Mouse (Mus musculus): ENCODE data around the gene Ipo9.

Ipo9 gene

DNA sequence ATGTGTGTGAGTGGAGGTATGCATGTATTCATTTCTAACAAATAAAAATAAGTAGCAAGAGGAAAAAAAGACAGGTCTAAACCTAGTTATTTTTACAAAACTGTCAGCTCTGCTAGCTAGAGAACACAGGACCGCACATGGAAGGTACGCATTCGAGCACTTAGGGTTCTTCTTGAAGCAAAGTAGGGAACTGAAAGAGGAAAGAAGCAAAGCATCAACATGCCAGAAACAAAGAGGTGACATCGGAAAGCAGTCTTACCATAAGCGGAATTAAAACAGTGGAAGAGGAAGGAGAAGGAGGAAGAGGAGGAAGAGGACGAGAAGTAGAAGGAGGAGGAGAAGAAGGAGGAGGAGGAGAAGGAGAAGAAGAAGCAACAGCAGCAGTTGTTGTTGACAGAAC, 2.9 kb downstream of the Ipo9 start:
- CTCF ChIA-PET, result no interaction called here

DNA sequence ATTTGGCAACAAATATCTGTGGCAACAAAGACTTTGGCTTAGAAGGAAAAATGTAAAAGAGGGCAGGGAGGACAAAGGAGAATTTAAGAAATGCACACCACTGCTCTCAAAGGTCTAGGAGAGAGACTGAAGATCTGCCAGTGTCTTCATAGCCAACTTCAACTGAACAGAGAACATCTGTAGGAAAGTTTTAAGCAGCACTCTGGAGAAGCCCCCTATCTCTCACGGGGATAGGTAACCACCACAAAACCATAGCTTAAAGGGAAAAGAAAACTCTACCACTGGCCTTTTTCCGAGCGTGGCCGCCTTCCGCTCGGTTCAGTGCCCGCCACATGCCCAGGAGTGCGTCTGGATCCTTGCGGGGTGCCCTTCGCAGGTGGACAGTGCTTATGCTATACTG, 3.7 kb downstream of the Ipo9 start:
- CTCF ChIA-PET, result no interaction called here

DNA sequence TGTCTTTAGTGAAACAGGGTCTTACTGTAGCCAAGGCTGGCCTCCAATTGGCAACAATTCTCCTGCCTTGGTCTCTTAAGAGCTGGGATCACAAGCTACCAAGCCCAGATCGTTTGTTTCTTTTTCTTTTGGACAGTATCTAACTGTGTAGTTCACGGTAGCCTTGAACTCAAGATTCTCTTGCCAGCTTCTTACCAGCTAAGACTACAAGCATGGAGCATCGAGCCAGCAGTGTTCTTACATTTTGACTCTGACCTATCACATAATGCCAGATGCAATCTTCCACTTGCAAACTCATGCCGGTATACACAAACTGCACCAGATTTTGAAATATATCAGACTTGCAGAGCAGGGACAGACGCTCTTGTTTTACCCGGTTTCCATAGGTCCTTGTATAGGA, 7.5 kb downstream of the Ipo9 start:
- CTCF ChIA-PET, result interaction anchor here (0.6 kb wide), 1 partner anchor 98 kb away, joined by 3 read pairs; the partner anchor contains the start of gene Lmod1

DNA sequence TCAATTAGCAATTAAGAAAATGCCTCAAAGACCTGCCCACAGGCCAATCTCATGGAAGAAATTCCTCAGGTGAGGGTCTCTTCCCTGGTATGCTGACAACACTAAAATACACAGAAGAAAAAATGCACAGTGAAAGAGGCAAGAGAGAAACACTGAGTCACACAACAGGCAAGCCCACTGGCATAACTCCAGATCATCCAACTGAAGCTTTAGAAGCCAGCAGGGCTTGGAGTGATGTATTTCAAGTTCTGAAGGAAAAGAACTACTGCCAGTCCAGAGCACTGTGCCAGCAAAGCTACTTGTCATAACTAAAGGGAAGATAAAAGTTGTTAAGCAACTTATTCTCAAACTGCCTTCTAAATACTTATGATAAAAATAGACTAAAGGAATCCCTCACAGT, 16.3 kb downstream of the Ipo9 start:
- CTCF ChIA-PET, result no interaction called here

DNA sequence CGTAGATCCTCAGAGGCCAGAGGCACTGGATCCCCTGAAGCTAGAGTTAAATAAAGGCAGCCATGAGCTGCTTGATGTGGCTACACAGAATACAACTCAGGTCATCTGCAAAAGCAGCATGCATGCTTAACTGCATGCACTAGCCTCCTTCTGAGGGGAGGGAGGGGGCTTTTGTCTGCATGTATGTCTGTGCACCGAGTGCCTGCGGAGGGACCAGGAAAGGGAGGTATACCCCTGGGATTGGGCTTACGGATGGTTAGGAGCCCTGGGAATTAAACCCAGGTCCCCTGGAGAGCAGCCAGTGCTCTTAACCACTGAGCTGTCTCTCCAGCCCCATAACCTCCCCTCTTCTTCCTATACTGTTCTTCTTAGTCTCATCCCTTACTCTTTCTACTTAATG, 18.2 kb downstream of the Ipo9 start:
- CTCF ChIA-PET, result interaction anchor here (0.7 kb wide), 1 partner anchor 24 kb away, joined by 3 read pairs; no protein-coding TSS in a partner anchor

DNA sequence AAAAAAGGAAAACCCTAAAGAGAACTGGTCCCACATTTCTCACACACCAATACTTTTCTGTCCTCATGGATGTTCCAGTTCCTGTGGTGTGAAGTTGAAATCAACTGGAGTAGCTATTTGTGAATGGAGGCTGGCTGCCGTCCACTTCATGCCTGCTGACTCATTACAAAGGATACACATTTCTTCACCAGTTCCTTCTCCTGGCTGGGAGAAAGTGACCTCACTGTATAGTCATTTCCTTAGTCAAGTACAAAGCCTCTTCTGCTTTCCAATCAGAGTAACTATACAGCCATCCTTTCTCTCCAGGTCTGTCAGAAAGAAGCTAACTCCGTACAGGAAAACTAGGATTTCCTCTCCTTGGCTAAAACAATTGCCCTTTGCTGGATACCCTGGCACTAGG, 19.3 kb downstream of the Ipo9 start:
- CTCF ChIA-PET, result no interaction called here

DNA sequence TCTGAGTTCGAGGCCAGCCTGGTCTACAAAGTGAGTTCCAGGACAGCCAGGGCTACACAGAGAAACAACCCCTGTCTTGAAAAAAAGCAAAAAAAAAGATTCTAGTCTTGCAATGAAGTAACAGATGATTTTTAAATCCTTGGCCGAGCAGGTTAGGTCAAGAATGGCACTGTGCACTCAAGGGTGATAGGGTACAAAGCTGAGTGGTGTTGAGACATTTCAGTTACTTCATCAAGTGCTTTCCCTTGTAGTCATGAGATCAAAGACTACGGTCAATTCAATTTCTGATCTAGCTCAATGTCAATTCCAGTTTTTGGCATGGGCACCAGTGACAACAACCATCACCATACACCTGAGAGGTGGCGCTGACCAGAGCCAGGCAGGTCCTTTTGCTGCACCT, 21.3 kb downstream of the Ipo9 start:
- CTCF ChIA-PET, result no interaction called here

DNA sequence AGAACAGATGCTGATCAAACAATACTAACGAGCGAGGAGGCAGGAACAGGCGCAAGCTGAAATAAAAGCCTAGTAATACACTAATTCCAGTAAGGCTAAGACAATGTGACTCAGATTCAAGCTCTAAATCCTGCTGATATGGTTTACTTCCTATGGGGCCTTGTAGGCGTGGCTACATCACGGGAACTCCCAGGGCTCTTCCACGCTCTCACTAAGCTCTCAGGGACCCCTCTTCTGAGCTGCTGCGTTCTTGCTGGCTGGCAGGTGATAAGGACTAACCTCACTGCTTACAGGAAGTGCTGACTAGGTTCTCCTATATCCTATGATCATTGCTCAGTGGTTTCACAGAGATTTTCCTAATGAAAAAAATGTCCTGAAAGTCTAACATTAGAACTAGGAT, 24.9 kb downstream of the Ipo9 start:
- CTCF ChIA-PET, result interaction anchor here (0.6 kb wide), 1 partner anchor 945 kb away, joined by 3 read pairs; no protein-coding TSS in a partner anchor

DNA sequence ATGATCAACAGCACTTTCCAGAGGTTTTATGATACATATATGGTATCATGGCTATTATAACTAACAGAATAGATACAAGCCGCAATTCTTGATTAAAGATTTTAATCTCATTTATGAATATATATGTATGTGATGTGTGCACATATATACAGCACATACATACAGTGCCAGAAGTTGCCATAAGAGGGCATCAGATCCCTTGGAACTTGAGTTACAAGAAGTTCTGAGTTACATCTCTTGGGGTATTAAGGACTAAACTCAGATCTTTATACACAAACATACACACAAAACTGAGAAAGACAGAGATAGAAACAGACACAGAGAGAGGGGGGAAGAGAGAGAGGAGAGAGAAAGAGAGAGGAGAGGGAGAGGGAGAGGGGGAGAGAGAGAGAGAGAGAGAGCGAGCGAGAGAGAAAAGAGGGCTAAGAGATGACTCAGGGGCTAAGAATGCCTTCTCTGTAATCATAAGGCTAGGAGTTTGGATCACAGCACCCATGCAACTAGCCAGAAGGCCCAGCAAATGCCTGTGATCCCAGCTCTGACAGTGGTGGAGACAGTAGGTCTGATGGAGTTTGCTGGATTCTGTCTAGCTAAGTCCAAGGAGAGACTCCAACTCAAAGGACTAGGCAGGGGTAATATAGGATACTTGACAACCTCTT, 28.7 kb downstream of the Ipo9 start:
- CTCF ChIA-PET, result no interaction called here

DNA sequence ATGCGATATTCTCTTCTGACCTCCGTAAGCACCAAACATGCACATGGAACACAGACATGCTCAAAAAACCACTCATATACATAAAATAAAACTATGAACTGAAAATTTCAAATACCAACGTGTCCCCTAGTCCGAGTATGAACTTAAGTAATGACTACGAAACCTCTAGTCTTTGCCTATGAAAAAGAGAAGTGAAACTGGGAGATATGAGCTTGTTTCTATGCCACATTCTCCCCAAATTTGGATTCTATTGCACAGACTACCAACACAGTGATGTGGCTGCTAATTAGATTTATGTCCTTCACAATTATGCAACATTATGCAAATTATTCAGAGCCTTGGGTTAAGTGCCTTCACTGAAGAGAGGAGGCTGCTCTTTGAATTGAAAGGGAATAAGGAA, 30.8 kb downstream of the Ipo9 start:
- CTCF ChIA-PET, result no interaction called here

DNA sequence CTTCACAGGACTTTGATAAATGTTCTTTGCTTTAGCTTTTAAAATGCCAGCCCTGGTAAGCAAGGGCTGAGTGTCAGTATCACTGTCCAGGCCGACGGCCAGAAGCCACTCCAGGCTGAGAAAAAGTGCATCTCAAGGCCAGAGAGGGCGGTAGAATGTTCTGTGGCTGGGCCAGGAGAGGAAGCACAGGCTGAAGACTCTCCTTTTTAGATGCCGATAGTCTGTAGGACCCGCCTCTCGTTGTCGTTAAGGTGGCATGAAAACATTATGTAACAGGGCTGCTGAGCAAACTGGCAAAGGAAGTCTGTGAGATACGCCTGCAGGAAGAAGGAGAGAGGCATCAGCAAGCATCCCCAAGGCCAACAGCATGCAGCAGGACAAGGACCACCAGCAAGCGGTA, 45.1 kb downstream of the Ipo9 start:
- CTCF ChIA-PET, result no interaction called here

DNA sequence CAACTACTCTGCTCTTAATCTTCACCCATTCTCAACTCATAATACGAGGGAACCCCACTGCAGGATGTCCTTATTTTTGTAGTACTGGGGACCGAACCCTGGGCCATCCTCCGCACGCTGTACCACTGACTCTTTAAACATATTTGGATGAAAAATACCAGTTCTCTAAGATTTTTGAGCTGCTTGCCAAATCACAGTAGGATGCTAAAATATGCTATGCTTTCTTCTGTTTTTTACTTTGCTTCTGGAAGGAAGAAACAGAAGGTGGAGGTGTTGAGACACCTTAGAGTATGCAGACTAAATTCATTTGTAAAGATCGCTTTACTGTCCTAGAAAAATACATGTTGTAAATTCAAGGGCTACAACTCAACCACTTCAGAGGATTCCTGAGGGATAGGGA, 46.1 kb downstream of the Ipo9 start:
- CTCF ChIA-PET, result no interaction called here

DNA sequence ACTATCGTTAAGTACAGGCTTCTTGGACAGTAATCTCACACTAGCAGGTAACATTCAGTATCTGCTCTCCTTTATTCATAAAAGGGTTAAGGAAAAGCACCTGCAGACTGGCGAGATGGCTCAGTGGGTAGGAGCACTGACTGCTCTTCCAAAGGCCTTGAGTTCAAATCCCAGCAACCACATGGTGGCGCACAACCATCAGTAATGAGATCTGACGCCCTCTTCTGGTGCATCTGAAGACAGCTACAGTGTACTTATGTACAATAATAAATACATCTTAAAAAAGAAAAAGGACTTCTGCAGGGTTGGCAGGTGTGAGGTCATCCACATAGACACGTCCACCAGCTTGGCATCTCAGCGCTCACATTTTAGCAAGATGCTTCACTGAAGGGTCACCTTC, 48.7 kb downstream of the Ipo9 start:
- CTCF ChIA-PET, result interaction anchor here (0.5 kb wide), 1 partner anchor 393 kb away, joined by 8 read pairs; no protein-coding TSS in a partner anchor

DNA sequence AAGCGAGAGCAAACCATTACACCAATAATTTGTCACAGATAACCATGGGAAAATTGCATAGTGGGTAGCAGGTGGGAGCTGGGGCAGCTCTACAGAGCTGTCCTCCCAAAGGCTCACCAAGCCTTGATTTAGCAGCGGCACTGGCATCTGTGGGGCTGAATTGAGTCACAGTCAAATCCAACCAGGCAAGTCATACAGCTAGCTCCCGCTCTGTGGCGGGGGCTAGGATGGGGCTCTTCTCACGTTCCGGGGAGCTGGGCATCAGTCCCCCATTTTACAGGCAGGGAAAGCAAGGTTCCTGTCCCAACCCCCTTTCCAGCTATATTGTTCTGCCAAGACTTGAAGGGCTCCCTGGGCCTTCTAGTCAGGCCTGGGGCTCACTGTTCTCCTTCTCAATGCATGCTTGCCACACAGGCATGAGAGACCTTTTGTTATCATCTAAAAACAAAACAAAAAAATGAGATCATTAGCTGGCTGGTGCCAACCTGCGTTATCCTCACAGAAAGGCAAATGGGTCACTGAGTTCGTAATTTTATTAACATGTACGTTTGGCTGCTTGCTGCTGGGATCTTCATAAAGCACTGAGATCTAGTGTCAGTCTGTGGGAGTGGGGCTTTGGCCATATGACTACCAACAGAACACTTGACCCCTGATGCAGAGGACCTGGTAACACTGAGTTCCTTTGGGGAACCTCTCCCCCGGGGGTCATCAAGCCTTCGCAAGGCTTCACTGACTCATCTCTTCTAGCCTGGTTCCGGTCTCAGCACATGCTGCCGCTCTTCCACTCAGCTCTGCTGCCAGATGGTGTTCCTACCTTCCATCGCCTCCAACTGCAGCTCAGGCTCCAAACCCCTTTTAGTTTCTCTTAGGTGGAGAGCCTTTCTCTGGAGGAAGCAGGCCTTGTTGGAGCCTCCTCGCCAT, 50.0 kb downstream of the Ipo9 start:
- CTCF ChIA-PET, result no interaction called here

DNA sequence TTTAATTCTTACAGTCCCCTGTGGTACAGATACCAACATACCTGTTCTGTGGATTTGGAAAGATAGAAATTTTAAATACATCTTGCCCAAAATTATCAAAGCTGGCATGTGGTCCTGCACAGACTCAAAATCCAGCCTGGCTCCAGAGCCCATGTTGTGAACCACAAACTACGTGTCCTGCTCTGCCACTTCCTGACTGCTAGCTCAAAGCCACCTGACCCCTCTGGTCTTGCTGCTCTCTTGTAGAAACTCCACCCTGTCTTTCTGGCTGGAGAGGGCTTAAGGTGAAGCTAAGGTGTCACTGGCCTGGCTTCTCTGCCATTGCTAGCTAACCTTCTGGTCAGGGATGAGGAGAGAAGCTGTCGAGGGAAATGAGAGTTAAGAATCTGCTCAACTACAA, 51.3 kb downstream of the Ipo9 start:
- CTCF ChIA-PET, result interaction anchor here (0.7 kb wide), 1 partner anchor 709 kb away, joined by 3 read pairs; no protein-coding TSS in a partner anchor

DNA sequence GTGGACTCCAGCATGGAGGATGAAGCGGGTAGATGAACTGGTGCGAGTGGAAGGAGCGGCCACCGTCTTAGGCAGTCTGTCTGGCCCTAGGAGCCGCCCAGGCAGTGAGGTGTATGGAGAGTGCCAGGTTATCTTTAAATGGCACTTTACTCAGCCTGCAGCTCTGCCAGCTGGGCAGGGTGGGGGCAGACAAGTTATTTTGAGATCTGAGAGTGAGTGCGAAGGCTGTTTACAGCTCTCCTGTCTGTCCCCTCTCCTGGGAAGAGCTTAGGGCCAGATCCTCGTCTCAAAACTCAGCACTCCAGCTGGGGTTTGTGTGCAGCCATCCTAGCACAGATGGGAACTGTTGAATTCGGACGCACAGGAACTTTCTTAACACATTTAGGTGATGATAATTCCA, 51.7 kb downstream of the Ipo9 start:
- CTCF ChIA-PET, result no interaction called here

DNA sequence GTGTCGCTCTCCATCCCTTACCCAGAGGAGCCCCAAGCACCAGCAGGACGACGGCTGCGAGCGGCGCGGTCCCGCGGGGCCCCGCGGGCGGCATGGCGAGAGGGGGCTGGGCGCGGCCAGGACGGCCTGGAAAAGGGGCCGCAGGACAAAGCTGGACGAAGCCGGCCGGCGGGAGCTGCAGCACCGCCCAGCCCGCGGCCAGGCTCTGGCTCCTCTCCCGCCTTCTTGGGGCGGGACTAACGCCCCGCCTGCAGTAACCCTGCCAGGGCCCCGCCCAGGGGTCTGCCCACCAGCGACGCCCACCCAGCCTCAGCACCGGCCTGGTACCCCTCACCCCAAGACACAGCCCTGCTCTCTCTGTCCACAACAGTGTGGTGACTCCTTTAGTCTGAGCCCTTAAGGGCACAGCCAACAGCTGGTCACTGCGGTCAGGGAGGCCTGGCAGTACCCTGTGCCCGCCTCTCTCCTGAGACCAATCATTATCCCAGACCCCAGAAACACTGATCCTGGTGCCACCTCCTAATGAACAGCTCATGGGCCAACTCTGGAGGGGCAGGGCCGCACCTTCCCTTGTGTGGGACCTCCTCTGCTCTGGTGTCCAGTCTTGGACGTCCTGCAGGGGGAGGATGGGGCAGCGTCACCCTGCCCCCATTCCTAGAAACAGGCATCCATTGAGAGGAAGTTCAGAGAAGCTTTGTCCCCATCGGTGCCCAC, 55.3 kb downstream of the Ipo9 start, which contains the start of gene Shisa4:
Gene Shisa4, minus strand, starts transcription at position 370 of the 714 bp plus-strand sequence.
- CTCF ChIA-PET, result interaction anchor here (0.6 kb wide), 1 partner anchor 1103 kb away, joined by 4 read pairs; no protein-coding TSS in a partner anchor

DNA sequence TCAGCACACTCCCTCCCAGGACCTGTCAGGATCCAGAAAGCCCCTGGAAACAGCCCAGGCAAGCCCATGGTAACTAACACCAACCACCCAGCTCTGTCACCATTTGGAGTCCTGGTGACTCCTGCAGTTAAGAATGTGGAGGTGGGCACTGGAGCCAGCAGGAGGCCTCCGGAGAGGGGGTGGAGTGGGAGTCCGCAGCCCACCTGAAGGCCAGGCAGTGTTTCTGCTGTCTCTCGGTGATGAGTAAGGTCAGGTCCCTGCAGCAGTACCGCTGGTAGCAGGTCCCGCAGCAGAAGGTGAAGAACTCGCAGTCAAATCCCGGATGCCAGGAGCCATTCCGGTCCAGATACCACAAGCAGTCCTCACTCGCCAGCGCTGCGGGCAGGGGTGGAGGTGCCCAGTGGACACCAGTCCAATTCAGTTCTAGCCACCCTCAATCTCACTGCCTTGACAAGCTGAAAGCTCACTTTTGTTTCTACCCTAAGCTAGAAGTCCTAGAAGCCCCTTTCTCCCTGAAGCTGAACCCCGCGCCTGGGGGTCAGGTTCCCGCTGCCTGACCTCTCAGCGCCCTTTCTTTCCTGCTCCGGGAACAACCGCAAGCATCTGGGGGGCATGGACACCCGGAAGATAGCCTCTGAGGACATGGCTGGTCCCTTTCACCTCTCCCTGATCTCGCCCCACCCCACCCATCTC, 56.0 kb downstream of the Ipo9 start:
- CTCF ChIA-PET, result interaction anchor here (0.6 kb wide), 1 partner anchor 650 kb away, joined by 3 read pairs; no protein-coding TSS in a partner anchor

DNA sequence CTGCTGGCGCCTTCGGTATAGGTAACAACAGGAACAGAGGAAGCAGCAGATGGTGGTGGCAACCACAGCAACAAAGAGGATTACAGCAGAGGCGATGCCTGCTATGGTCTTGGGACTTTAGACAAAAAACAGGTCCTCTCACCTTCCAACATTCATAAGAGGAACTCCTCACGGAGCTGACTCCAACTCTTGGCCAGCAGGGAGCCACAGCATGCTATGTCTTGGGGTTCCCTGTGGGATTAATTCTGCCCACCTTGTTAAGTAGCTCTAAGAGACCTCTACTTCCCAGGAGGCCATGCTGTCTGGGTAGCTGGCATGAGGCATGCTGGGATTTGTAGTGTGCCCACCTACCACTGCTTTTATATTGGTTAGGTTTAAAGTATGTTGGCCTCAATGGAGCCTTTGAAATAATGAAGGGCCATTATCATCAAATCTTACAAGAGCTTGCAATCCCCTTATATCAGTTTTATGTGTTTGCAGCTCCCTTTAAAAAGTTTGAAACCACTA, 57.1 kb downstream of the Ipo9 start:
- CTCF ChIA-PET, result no interaction called here

DNA sequence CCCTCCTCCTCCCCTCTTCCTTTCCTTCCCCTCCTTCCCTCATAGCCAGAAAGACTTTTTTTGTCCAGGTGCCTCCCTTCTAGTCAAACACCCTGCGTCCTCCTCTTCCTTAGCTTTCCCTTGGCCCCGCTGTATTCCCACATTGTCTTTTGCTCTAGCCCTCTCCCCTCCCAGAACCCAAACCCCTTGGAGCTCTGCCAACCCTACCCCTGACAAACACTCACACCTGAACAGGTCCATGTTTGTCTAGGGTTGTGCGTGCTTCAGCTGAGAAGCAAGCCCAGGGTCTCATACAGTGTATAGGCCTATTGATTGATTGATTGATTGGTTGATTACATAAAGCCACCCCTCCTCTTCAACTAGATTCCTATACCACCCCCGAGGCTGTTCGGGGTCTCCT, 60.9 kb downstream of the Ipo9 start:
- CTCF ChIA-PET, result no interaction called here

DNA sequence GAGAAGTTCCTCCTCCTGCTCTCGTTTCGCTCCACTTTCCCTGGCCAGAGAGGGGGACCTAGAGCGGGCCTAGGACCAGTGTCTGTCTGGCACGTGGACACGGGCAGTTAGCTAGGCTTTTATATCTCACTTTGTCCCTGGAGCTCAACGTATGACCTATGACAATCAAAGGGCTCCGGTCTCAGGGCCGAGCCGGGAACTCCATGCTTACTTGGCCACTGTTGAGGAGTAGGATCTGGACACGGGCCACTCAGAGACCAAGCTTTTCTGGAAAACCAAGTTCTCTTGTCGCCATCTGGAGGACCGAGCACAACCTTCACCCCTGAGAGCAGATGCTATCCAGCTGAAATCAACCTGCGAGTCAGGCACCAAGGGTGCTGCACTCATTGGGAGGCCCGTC, 61.3 kb downstream of the Ipo9 start:
- CTCF ChIA-PET, result no interaction called here
